Mouse (Mus musculus): ENCODE results near the gene Gm20388.

Gm20388 gene

GRCm38 (mm10) chr8:121619401-121619995, 1708.9 kb downstream of the Gm20388 start:
- no peak for DNase-seq

- DNase-seq = no peak
Observed at GRCm38 (mm10) chr8:121620801-121621516, 1710.3 kb downstream of the Gm20388 start.

- no peak for DNase-seq
Observed at GRCm38 (mm10) chr8:121621879-121622278, 1711.2 kb downstream of the Gm20388 start.

- DNase-seq = no peak
Observed at GRCm38 (mm10) chr8:121623043-121623442, 1712.4 kb downstream of the Gm20388 start.

DNA sequence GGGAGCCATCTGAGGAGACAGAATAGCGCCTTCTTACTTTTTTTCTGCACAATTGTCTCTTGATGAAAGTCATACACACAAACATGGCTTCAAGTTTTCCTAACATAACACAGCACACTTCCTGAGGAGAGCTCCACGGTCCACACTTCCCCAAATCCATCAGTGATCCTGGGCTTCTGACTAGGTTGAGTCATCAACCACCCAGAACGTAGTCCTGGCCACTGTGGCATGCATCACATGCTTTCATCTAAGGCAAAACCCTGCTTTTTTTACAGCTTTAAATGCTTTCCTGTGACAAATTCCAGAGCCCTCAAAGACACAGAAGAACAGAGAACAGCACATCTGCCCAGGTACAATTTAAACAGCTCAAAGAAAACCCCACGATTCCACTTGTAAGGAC, 1718.0 kb downstream of the Gm20388 start:
- DNase-seq = no peak

GRCm38 (mm10) chr8:121631645-121632071, 1721.0 kb downstream of the Gm20388 start:
- DNase-seq = no peak

DNA sequence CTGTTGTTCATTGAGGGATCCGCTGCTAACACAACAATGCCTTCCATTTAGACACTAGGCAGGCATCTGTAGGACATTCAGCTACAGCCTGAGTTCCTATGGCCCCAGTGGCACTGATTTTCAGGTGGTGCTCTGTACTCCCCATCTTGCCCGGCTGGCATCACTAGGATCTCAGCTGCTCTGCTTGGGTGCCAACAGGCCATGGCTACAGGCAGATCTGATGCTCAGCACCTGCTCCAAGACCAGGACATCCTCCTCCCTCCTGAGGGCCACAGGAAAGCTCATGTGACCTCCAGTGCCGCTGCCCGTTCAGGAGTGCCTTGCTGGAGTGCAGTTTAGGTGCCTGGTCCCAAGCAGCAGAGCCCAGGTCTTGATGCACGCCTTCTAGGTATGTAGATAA, 1721.8 kb downstream of the Gm20388 start:
- DNase-seq = no peak

- no peak for DNase-seq
Observed at GRCm38 (mm10) chr8:121635534-121635933, 1724.9 kb downstream of the Gm20388 start.

GRCm38 (mm10) chr8:121636180-121636579, 1725.5 kb downstream of the Gm20388 start:
- no peak for DNase-seq

DNA sequence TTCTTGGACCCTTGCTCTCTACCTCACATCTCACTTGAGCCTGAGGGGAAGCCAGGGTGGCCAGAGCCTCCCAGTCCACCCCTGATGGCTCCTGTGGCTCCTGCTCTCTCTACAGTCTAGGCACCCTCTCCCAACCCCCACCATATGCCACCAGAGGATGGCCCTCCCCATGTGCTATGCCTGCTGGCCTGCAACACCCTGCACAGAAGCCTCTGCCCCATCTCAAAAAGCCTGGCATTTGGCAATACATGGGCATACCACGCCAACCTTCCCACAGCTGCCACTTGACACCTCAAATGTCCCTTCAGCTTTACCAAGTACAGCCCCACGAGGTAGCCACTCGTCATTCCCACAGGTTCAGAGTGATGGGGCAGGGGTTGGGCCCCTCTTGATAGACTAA, 1732.2 kb downstream of the Gm20388 start:
- no peak for DNase-seq

DNA sequence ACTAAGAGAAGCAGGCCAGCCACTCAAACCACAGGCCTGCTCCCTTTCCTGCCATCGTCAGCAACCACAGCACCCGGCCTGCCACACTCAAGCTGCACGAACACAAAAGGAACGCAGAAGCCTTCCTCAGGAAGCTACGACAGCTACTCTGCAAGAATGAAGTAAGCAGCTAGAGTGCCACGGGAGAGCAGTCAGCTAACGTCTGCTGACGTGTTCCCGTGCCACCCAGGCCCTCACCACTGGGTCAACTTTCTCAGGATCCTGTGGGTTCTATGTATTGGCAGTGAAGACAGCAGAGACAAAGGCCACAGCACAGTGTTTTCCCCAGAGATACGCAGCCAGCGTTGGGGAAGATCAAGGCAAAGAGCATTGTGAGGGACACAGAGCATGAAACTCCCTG, 1732.7 kb downstream of the Gm20388 start:
- no peak for DNase-seq

- DNase-seq = no peak
Observed at GRCm38 (mm10) chr8:121647511-121648215, 1737.0 kb downstream of the Gm20388 start.

DNA sequence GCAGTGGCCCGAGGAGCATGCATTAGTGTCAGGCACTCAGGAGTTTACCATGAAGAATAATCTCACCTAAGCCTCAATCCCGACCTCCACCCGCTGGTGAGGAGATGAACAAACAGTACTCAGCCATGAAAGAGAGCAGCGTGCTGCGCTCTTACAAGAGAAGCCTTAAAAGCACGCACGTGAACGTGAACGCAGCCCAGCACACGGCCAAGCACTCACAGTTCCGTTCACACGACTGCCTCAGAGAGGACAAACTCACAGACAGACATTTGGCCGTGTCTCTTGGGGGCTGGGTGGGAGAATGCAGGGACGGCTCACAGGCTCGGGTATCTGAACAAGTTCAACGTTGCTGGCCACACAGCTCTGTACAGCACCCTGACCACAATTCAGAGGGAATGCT, 1737.8 kb downstream of the Gm20388 start:
- DNase-seq = no peak

DNA sequence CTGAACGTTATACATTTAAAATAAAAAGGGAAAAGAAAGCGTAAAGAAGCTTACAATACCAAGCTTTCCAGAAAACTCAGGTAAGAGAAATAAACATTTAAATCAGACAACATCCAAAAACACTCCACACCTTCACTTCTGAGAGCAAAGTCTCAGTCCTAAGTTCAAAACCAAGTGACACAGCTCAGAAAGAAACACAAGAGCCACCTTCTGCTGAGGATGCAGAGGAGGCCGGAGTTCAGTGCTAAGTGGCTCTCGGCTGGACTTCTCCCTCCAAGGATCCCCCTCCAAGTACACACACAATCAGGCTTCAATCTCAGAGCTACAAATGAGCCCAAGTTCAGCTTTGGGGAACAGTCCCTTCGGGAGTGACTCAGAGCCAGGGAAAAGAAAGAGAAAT, 1738.8 kb downstream of the Gm20388 start:
- DNase-seq = no peak

DNA sequence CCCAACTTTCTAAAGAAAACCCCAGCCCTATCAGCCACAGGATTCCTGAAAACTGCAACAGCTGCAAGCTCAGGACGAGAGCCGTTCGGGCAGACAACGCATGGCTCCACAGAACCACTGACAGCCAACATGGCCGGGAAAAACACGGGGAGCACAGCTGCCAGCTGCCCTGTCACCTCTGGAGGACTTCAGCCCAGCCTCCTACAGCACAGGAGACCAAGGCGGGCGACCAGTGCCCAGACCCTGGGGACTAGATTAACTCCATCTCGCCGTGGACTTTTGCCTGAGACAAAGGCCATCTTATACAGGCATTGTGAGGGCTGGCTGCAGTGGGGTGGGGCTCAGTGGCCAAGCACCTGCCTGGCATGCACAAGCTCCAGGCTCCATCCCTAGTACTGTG, 1739.3 kb downstream of the Gm20388 start:
- DNase-seq = no peak

GRCm38 (mm10) chr8:121650389-121651307, 1740.0 kb downstream of the Gm20388 start:
- no peak for DNase-seq

DNA sequence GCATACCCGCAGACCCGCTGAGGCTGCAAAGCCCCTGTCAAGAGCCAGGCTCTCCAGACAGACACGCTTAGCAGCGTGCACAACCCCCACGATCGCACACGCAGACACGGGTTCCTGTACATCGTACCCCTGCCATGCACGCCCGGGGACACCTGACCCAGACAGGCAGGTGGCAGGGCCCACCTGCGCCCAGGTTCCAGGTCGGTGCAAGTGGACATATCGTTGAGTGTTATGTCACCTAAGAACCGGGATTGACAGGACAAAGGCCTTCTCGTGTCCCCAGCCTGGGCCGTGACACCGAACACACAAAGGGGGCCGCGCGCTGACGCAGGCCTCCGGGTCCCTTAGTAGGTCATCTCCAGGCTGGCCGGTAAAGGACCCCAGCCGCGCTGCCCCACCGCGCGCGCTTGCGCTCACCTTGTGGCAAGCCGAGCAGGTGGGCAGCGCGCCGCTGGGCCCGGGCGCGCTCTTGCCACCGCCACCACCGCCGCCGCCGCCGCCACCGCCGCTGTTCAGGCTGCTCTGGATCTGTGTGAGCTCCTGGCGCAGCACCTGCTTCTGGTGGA, 1740.8 kb downstream of the Gm20388 start:
- DNase-seq = no peak

DNA sequence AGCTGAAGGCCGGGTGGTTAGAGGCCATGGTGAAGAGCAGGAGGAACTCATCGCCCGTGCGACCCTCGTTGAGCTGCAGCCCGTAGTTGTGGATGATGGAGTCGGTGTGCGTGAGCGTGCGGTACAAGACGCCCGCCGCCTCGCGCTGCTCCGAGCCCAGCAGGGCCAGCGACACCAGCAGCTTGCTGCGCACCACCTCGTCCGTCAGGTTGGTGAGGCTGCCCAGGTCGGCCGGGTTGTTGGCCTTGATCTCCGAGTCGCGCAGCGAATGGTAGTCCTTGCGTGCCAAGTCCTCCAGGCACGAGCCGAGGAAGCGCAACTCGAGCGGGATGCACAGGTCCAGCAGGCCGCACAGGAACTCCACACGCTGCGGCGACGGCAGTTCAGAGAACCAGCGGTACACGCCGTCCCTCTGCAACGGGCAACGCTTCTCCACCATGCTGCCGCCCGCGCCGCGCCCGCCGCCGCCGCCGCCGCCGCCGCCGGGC, 1741.3 kb downstream of the Gm20388 start:
- no peak for DNase-seq

- peak; percentile 42 to 49 for DNase-seq
Observed at GRCm38 (mm10) chr8:121652774-121653323, 1742.2 kb downstream of the Gm20388 start, which contains the start of gene Zcchc14. Gene Zcchc14 (minus strand): TSS chr8:121652901.

DNA sequence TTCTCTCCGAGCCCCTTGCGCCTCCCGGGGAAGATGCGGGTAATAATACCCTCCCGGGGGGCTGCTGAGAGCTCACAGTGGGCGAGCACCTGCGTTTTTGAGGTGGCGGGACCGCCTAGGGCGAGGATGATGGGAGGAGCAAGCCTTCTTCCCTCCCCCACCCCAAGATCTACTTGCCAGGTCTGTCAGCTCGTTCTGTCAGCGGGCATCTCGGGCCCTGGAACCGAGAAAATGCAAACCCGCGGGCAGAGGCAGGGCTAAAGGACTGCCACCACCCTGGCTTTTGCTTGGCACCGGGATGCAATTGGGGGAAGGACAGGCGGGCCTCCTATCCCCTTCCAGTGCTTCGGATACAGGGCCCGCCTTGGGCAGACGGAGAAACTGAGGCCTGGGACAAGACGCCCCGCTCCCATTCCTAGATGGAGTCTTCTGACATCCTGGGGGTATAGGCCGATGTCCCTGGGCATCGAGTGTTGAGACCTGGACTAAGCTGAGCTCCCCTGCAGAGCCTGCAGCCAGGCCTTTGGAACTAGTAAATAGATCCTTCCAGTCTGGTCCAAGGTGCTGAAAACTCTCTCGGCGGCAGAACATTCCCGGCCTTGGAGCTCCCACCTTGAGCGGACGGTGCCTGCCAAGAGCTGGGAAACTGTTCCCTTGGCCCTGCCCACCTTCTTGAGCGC, 1742.8 kb downstream of the Gm20388 start:
- DNase-seq = no peak

DNA sequence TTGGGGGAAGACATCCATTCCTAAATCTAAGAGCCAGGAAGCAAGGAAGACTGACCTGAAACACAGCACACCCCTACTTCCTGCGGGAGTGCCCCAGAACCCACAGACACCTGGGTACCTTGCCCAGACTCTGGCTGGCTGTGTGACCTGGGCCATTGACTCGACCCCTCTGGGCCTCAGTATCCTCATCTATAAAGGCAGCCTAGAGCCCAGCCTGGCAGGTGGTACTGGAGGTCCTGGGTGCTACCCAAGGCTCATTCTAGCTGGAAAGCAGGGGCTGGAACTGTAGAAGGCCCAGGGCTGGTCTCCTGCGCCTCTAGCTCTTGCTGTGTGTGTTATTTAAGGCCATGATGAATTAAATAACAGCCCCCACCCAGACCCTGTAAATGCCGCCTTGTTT, 1743.5 kb downstream of the Gm20388 start:
- DNase-seq = no peak
